Mouse (Mus musculus): ENCODE data around the gene Ndufa3. TPM values are rescaled to one million over a fixed set of nuclear protein-coding genes. Genes with fewer than 3 reads are reported as not detected.

Ndufa3 gene
- total RNA-seq, 2 experiments from 2014 or later = 263 to 273 TPM

DNA sequence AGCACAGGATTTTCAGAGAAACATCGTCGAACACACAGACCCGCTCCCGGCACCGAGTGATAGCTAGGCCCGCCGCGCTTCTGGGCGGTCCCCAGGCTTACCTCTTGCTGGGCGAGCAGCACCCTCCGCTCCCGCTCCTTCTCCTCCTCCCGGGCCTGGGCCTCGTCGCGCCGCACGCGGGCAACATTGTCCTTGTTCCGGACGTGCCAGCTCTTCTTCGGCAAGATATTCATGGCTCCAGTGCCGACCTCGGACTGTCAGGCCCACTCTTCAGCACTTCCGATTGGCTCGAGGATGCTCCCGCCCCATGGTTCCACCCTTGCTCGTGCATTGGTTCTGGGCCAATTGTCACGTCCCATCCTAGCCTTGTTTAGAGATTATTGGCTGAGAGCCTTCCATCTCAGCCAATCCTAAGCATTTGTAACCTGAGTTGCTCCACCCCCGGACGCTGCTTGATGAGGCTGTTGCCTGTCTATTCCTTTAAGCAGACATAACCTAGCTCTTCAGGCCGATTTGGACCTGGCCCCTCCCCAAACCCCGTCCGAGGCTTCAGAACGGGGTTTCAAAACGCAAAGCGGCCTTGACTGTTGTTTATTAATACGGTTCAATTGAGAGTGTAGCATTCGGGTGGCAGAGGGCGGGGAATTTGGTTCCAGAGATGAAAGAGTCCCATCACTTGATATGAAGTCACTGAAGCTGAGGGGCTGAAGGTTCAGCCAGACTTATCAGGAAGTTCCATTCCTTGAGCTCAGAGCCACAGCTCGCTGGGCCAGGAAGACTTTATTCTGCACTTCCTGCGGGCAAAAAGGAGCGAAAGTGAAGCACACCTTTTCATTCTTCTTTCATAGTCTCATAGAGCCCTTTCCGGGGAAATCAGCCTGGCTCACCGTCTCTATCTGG, 48.3 kb downstream of the Ndufa3 start, which contains the start of gene Leng1:
TSS of gene Leng1 (minus strand) at position 626 of the 900 bp plus-strand sequence.
- peak; percentile 98 for ATAC-seq (ENCODE audit: poor library complexity, severe bottlenecking)

DNA sequence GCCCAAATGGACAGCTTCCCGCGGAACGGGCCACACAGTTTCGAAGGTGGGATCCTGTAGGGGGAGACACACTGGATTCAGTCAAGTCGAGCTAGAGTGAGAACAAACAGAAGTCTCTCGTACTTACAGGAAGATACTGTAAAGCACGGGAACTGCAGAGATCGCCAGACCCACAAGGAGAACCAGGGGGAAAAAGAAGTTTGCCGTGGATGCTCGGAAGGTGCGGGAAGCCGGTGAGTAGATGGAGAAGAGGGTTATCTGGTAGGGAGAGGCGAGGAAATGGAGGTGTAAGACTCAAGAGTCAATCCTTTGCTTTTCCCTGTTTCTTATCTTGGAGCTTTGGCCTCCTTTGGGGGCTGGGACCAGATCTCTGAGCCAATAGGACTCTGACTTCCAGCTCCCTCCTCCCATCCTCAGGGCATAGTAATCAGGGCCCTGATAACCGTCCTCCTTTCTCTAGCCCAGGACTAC, 49.8 kb downstream of the Ndufa3 start:
- ATAC-seq (ENCODE audit: poor library complexity, severe bottlenecking) = no peak

Other genes with a start within 250 kb of the Ndufa3 start
- gene Cacng8, start 226.7 kb upstream of the Ndufa3 start, total RNA-seq (2015) = not detected in 2 replicates
- not detected in 2 replicates for gene Cacng8, start 226.7 kb upstream of the Ndufa3 start, total RNA-seq (2017)
- gene Cacng6, start 193.2 kb upstream of the Ndufa3 start, total RNA-seq (2015) = not detected in 2 replicates
- gene Cacng6, start 193.2 kb upstream of the Ndufa3 start, total RNA-seq (2017) = not detected in 2 replicates
- gene Tarm1, start 114.7 kb upstream of the Ndufa3 start, total RNA-seq (2015) = 28.4 and 35.7 TPM in 2 replicates
- gene Tarm1, start 114.7 kb upstream of the Ndufa3 start, total RNA-seq (2017) = 18.3 and 19.1 TPM in 2 replicates
- not detected in 2 replicates for gene Oscar, start 1.2 kb upstream of the Ndufa3 start, total RNA-seq (2015)
- not detected in 2 replicates for gene Oscar, start 1.2 kb upstream of the Ndufa3 start, total RNA-seq (2017)
- 20.8 and 30.4 TPM in 2 replicates for gene Tfpt, start 12.6 kb downstream of the Ndufa3 start, total RNA-seq (2015)
- 23.8 and 28.4 TPM in 2 replicates for gene Tfpt, start 12.6 kb downstream of the Ndufa3 start, total RNA-seq (2017)
- 15.1 and 21.1 TPM in 2 replicates for gene Prpf31, start 12.6 kb downstream of the Ndufa3 start, total RNA-seq (2015)
- 51.0 and 66.7 TPM in 2 replicates for gene Prpf31, start 12.6 kb downstream of the Ndufa3 start, total RNA-seq (2017)
- gene Cnot3, start 27.9 kb downstream of the Ndufa3 start, total RNA-seq (2015) = 119 and 123 TPM in 2 replicates
- 23.5 and 36.8 TPM in 2 replicates for gene Cnot3, start 27.9 kb downstream of the Ndufa3 start, total RNA-seq (2017)
- gene Leng1, start 48.5 kb downstream of the Ndufa3 start, total RNA-seq (2015) = 7.8 and 8.7 TPM in 2 replicates
- 9.4 and 15.4 TPM in 2 replicates for gene Leng1, start 48.5 kb downstream of the Ndufa3 start, total RNA-seq (2017)
- gene Tmc4, start 60.2 kb downstream of the Ndufa3 start, total RNA-seq (2015) = 9.0 and 9.9 TPM in 2 replicates
- gene Tmc4, start 60.2 kb downstream of the Ndufa3 start, total RNA-seq (2017) = 9.8 and 11.8 TPM in 2 replicates
- gene Tsen34, start 75.5 kb downstream of the Ndufa3 start, total RNA-seq (2015) = 30.0 and 34.0 TPM in 2 replicates
- 25.3 and 28.3 TPM in 2 replicates for gene Tsen34, start 75.5 kb downstream of the Ndufa3 start, total RNA-seq (2017)
- 96.2 and 102 TPM in 2 replicates for gene Mboat7, start 76.2 kb downstream of the Ndufa3 start, total RNA-seq (2015)
- 47.2 and 55.7 TPM in 2 replicates for gene Mboat7, start 76.2 kb downstream of the Ndufa3 start, total RNA-seq (2017)
- 1,476 and 1,615 TPM in 2 replicates for gene Rps9, start 86.6 kb downstream of the Ndufa3 start, total RNA-seq (2015)
- 1,141 and 1,307 TPM in 2 replicates for gene Rps9, start 86.6 kb downstream of the Ndufa3 start, total RNA-seq (2017)
- gene Pirb, start 103.0 kb downstream of the Ndufa3 start, total RNA-seq (2015) = 366 and 379 TPM in 2 replicates
- gene Pirb, start 103.0 kb downstream of the Ndufa3 start, total RNA-seq (2017) = 233 and 235 TPM in 2 replicates
- 18.7 and 22.7 TPM in 2 replicates for gene Gm15448, start 208.3 kb downstream of the Ndufa3 start, total RNA-seq (2015)
- gene Gm15448, start 208.3 kb downstream of the Ndufa3 start, total RNA-seq (2017) = 22.1 and 25.4 TPM in 2 replicates
- gene Pira2, start 227.7 kb downstream of the Ndufa3 start, total RNA-seq (2015) = 119 and 123 TPM in 2 replicates
- gene Pira2, start 227.7 kb downstream of the Ndufa3 start, total RNA-seq (2017) = 111 and 114 TPM in 2 replicates

Measured in megakaryocyte, adult 5-6 weeks (primary cell).